Mouse (Mus musculus) layer of hippocampus, postnatal 25 days (tissue): Measurements from ENCODE around the gene Rasd1. TPM values are rescaled to one million over a fixed set of nuclear protein-coding genes. Genes with fewer than 3 reads are reported as not detected.

Experiments used
- total RNA-seq, 2 experiments: library from RNA; stranded (reverse); gene quantifications; 2 replicates each; pipeline ENCODE4 v1.2.3; 2021

Gene Rasd1
- total RNA-seq, 2 experiments from 2014 or later: 54.8 to 67.0 TPM

Other genes starting within 250 kb of the Rasd1 start
- under 1 TPM; 0.49 to 0.96 TPM for gene Pld6, start 177.3 kb downstream of the Rasd1 start, total RNA-seq
- 10 to 100 TPM; 44.8 to 47.1 TPM for gene Flcn, start 154.9 kb downstream of the Rasd1 start, total RNA-seq
- 10 to 100 TPM; 59.8 to 63.3 TPM for gene Nt5m, start 125.5 kb downstream of the Rasd1 start, total RNA-seq
- gene Cops3, start 125.1 kb downstream of the Rasd1 start, total RNA-seq: 10 to 100 TPM; 73.7 to 74.6 TPM
- gene Med9, start 16.7 kb downstream of the Rasd1 start, total RNA-seq: 10 to 100 TPM; 34.7 to 38.8 TPM
- 1 to 10 TPM; 4.0 to 4.7 TPM for gene Pemt, start 81.5 kb upstream of the Rasd1 start, total RNA-seq
- gene Rai1, start 140.1 kb upstream of the Rasd1 start, total RNA-seq: 10 to 100 TPM; 60.2 to 76.4 TPM